In the genomic region with DNA sequence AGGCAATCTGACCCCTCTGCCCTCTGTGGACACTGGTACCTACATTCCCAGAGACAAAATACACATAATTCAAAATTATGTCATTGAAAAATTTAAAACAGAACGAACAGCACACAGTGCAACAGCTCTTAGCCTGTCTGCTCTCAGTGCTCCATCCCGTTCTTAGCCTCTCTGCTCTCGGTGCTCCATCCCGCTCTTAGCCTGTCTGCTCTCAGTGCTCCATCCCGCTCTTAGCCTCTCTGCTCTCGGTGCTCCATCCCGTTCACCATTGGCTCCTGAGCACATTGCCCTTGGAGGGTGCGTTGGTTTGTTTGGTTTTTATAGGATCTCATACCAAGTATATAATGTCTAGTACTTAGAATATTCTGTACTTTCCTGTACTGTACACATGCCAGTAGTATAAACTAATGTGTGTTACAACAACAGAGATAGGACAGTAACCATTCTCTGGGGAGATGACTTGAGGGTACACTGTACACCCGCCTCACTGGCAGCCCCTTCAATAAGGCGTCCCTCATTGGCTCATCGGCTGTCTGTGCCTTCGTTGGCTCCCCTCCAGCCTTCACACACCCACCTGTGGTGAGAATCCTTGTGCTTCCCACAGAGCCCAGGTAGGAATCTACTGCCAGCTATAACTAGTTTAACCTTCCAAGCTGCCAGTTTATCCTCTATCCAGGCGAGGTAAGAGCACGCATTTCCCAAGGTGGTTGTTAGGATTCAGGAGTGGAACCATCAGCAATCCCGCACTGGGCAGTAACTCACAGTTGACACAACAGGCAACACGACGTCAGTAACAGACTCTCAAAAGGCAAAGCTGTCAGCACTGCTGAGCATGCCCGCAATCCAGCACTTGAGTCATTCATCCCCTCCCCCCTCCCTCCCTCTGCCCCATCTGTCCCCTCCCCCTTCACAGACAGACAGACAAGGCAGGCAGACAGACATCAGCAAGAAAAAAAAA, we compare ENCODE assay signal across 15 mouse cellular contexts.
DNase-seq lines count a peak whose midpoint lies in the region; ATAC-seq and TF ChIP-seq lines count a peak whose summit lies in the region.
"Had no signal": no experiment of that assay in that cellular context is flagged by ENCODE, and none has a peak within 500 bp of the region (broad histone marks: within the 10 kb centered on the region; RNA-seq: fewer than 3 reads in every experiment).

No protein-coding gene starts in this region.

- 0 out of 2 replicates have a peak, but pooled peaks have one; percentile 26 for ATAC-seq in cerebellum, adult (ENCODE audit: insufficient number of reproducible peaks, low FRiP score, low TSS enrichment)
- ATAC-seq in heart, embryonic 15.5 days (replicated peaks; ENCODE audit: insufficient number of reproducible peaks, insufficient read depth, low FRiP score, low read depth), result no peak
- ATAC-seq in hindbrain, embryonic 15.5 days (ENCODE audit: low FRiP score, low read depth), result peak; percentile 63

- peaks cover 3% of the 10 kb centered on the region; the same call in 1 of the 2 replicates for H3K4me1 ChIP-seq in cerebellum, adult 2 months (ENCODE audit: control insufficient read depth, insufficient read depth, low read length)
- H3K4me1 ChIP-seq in heart, embryonic 15.5 days (replicated peaks), result peaks cover 26% of the 10 kb centered on the region
- peaks cover 22% of the 10 kb centered on the region for H3K4me1 ChIP-seq in hindbrain, embryonic 15.5 days (replicated peaks)

- TF ChIP-seq CTCF in cerebellum, adult 2 months (IDR thresholded peaks at IDR 0.05; ENCODE audit: borderline replicate concordance, insufficient read depth, low read depth, low read length), result no peak

- no peaks in the 10 kb centered on the region for H3K9me3 ChIP-seq in heart, embryonic 15.5 days (replicated peaks)
- H3K9me3 ChIP-seq in hindbrain, embryonic 15.5 days, result no peaks in the 10 kb centered on the region
- H3K9me3 ChIP-seq: kidney, embryonic 15.5 days; liver, embryonic 13.5 days had no signal

- TF ChIP-seq POLR2A in cerebellum, adult 2 months (IDR thresholded peaks at IDR 0.05; ENCODE audit: borderline replicate concordance, insufficient read depth, low read length), result no peak

- WGBS in cerebellum, adult 2 months, result 48% methylated on average over 18 of the region's 18 CpGs
- WGBS in heart, embryonic 15.5 days, result 60% methylated on average over 18 of the region's 18 CpGs
- whole genome bisulfite sequencing in hindbrain, embryonic 15.5 days, result 59% methylated on average over 18 of the region's 18 CpGs

- no peak for DNase-seq in cerebellum, adult 2 months
- DNase-seq in heart, adult 8-10 months (ENCODE audit: low spot score), result no peak
- peak; percentile 56 for DNase-seq in NIH3T3 (ENCODE audit: low read depth)
- no peak for DNase-seq in thymus, postnatal 4 days
- no peak for DNase-seq in lung, postnatal 36 days
- DNase-seq: adrenal gland, postnatal 14 days; cerebellum, adult 11 months; gastrocnemius, adult 2 months; liver, embryonic 13.5 days; spleen, adult 18-20 months had no signal

- H3K27ac ChIP-seq in cerebellum, adult 2 months (ENCODE audit: insufficient read depth, low read length), result no peak overlapping the region
- no peak overlapping the region for H3K27ac ChIP-seq in heart, embryonic 15.5 days
- 0 out of 2 replicates have a peak overlapping the region, but pooled peaks have one; percentile 1 for H3K27ac ChIP-seq in hindbrain, embryonic 15.5 days (replicated peaks)
- H3K27ac ChIP-seq: gastrocnemius, adult 2 months; kidney, embryonic 15.5 days; liver, embryonic 13.5 days; stomach, postnatal 0 days had no signal

- H3K9ac ChIP-seq in heart, embryonic 15.5 days, result no peak overlapping the region
- no peak overlapping the region for H3K9ac ChIP-seq in hindbrain, embryonic 15.5 days
- H3K9ac ChIP-seq: kidney, embryonic 15.5 days; liver, embryonic 13.5 days had no signal

- no peaks in the 10 kb centered on the region; the same call in 1 of the 2 replicates for H3K36me3 ChIP-seq in heart, embryonic 15.5 days
- H3K36me3 ChIP-seq in hindbrain, embryonic 15.5 days, result no peaks in the 10 kb centered on the region

- H3K4me3 ChIP-seq in cerebellum, adult 2 months (replicated peaks; ENCODE audit: insufficient read depth, low read depth, low read length), result no peak overlapping the region
- no peak overlapping the region for H3K4me3 ChIP-seq in heart, embryonic 15.5 days
- no peak overlapping the region for H3K4me3 ChIP-seq in hindbrain, embryonic 15.5 days
- H3K4me3 ChIP-seq: gastrocnemius, adult 2 months; kidney, embryonic 15.5 days; liver, embryonic 13.5 days had no signal

- no peaks in the 10 kb centered on the region for H3K27me3 ChIP-seq in cerebellum, adult 2 months (ENCODE audit: control insufficient read depth, insufficient read depth, low read length)
- H3K27me3 ChIP-seq in heart, embryonic 15.5 days, result no peaks in the 10 kb centered on the region
- no peaks in the 10 kb centered on the region for H3K27me3 ChIP-seq in hindbrain, embryonic 15.5 days
- H3K27me3 ChIP-seq: kidney, embryonic 15.5 days; liver, embryonic 13.5 days had no signal

- H3K4me2 ChIP-seq in heart, embryonic 15.5 days, result 0 out of 2 replicates have a peak overlapping the region, but pooled peaks have one; percentile 1
- H3K4me2 ChIP-seq in hindbrain, embryonic 15.5 days, result 0 out of 2 replicates have a peak overlapping the region, but pooled peaks have one; percentile 6
- H3K4me2 ChIP-seq: kidney, embryonic 15.5 days; liver, embryonic 13.5 days had no signal
